Mouse (Mus musculus) kidney, adult 11 months (tissue): ENCODE measurements around the gene Tmem160.

ENCODE experiments used
- DNase-seq: peaks from one replicate; pipeline ENCODE4 v3.0.0; 2022

The Tmem160 gene

GRCm38 (mm10) chr7:16451656-16452055, 923 bp upstream of the Tmem160 start:
- no peak for DNase-seq

- peak; percentile 56 for DNase-seq
Observed at GRCm38 (mm10) chr7:16453118-16453711, 636 bp downstream of the Tmem160 start.

GRCm38 (mm10) chr7:16455016-16455415, 2.4 kb downstream of the Tmem160 start:
- DNase-seq, result no peak

GRCm38 (mm10) chr7:16456289-16456688, 3.7 kb downstream of the Tmem160 start:
- DNase-seq, result no peak

- no peak for DNase-seq
Observed at GRCm38 (mm10) chr7:16460566-16460965, 8.0 kb downstream of the Tmem160 start.

GRCm38 (mm10) chr7:16461151-16461550, 8.6 kb downstream of the Tmem160 start:
- DNase-seq, result no peak

GRCm38 (mm10) chr7:16461705-16462104, 9.1 kb downstream of the Tmem160 start:
- no peak for DNase-seq

GRCm38 (mm10) chr7:16463214-16463613, 10.6 kb downstream of the Tmem160 start:
- peak; percentile 61 for DNase-seq

GRCm38 (mm10) chr7:16465160-16465559, 12.6 kb downstream of the Tmem160 start:
- peak; percentile 50 for DNase-seq

- DNase-seq, result no peak
Observed at GRCm38 (mm10) chr7:16465568-16465967, 13.0 kb downstream of the Tmem160 start.

- DNase-seq, result no peak
Observed at GRCm38 (mm10) chr7:16466565-16466964, 14.0 kb downstream of the Tmem160 start.

GRCm38 (mm10) chr7:16468115-16468514, 15.5 kb downstream of the Tmem160 start:
- DNase-seq, result no peak

- no peak for DNase-seq
Observed at GRCm38 (mm10) chr7:16471549-16471948, 19.0 kb downstream of the Tmem160 start.

- DNase-seq, result no peak
Observed at GRCm38 (mm10) chr7:16472116-16472709, 19.6 kb downstream of the Tmem160 start.

- DNase-seq, result no peak
Observed at GRCm38 (mm10) chr7:16473847-16474246, 21.3 kb downstream of the Tmem160 start.

- no peak for DNase-seq
Observed at GRCm38 (mm10) chr7:16474445-16474844, 21.9 kb downstream of the Tmem160 start.

GRCm38 (mm10) chr7:16475321-16475720, 22.7 kb downstream of the Tmem160 start:
- DNase-seq, result no peak

- no peak for DNase-seq
Observed at GRCm38 (mm10) chr7:16475764-16476599, 23.4 kb downstream of the Tmem160 start.

GRCm38 (mm10) chr7:16476600-16476989, 24.0 kb downstream of the Tmem160 start:
- no peak for DNase-seq

GRCm38 (mm10) chr7:16477628-16478027, 25.0 kb downstream of the Tmem160 start, which contains the start of gene Npas1:
TSS of gene Npas1 (minus strand) at chr7:16477728.
- no peak for DNase-seq

GRCm38 (mm10) chr7:16488816-16489215, 36.2 kb downstream of the Tmem160 start:
- no peak for DNase-seq

- no peak for DNase-seq
Observed at GRCm38 (mm10) chr7:16489948-16490347, 37.4 kb downstream of the Tmem160 start.

GRCm38 (mm10) chr7:16491759-16492158, 39.2 kb downstream of the Tmem160 start:
- peak; percentile 53 for DNase-seq

GRCm38 (mm10) chr7:16492211-16492610, 39.6 kb downstream of the Tmem160 start:
- no peak for DNase-seq
